Mouse (Mus musculus) ES-E14 (cell line): Measurements from ENCODE around the gene H2-Eb1. TPM values are rescaled to one million over a fixed set of nuclear protein-coding genes. Genes with fewer than 3 reads are reported as not detected.

Experiments
- DNase-seq: peaks from one replicate; pipeline ENCODE4 v3.0.0-alpha.2; 2013; ENCODE audit warnings: low read depth, low spot score
- H3K27ac ChIP-seq: 2 replicates; pipeline ENCODE4 v1.5.1; 2012; ENCODE audit warnings: low read depth, mild to moderate bottlenecking, low read length, moderate library complexity, mixed read lengths; ENCODE audit not compliant: poor library complexity, insufficient read depth, severe bottlenecking
- H3K36me3 ChIP-seq: 2 replicates; pipeline ENCODE4 v1.6.1; 2012; ENCODE audit warnings: mild to moderate bottlenecking, low read length, moderate library complexity, mixed read lengths; ENCODE audit not compliant: control insufficient read depth, poor library complexity, insufficient read depth, severe bottlenecking
- H3K4me1 ChIP-seq, 2 experiments: fragments of 150-350 bp in 1 of 2; sonication (generic) in 1 of 2; 2 replicates each; pipeline ENCODE4 v1.6.1; 2012; ENCODE audit warnings: low read length in 2 of 2, mild to moderate bottlenecking in 1 of 2, mixed read lengths in 1 of 2; ENCODE audit not compliant: control insufficient read depth in 2 of 2, insufficient read depth in 2 of 2, poor library complexity in 1 of 2
- H3K4me3 ChIP-seq, 2 experiments: fragments of 150-350 bp in 1 of 2; sonication (generic) in 1 of 2; 2 replicates each; pipeline ENCODE4 v1.5.1; 2012; ENCODE audit warnings: low read length in 2 of 2, low read depth in 1 of 2, mild to moderate bottlenecking in 1 of 2, mixed read lengths in 1 of 2; ENCODE audit not compliant: insufficient read depth in 1 of 2, poor library complexity in 1 of 2, severe bottlenecking in 1 of 2
- H3K9ac ChIP-seq: 2 replicates; pipeline ENCODE4 v1.6.1; 2012; ENCODE audit warnings: low read depth, mild to moderate bottlenecking, low read length, mixed read lengths; ENCODE audit not compliant: poor library complexity, insufficient read depth, severe bottlenecking
- H3K9me3 ChIP-seq: fragments of 150-350 bp; sonication (generic); 2 replicates; pipeline ENCODE4 v1.6.1; 2012; ENCODE audit warnings: low read depth, mild to moderate bottlenecking, low read length; ENCODE audit not compliant: control insufficient read depth, insufficient read depth
- CHD2 ChIP-seq: IDR thresholded peaks from 2 replicates; pipeline ENCODE4 v1.6.1; 2014; ENCODE audit warnings: mild to moderate bottlenecking, low read depth, low read length, inconsistent platforms
- HCFC1 ChIP-seq: IDR thresholded peaks from 2 replicates; pipeline ENCODE4 v1.6.1; 2012; ENCODE audit warnings: low read length, inconsistent platforms, borderline replicate concordance; ENCODE audit not compliant: insufficient read depth
- MAFK ChIP-seq: IDR thresholded peaks from 2 replicates; pipeline ENCODE4 v1.6.1; 2014; ENCODE audit warnings: mild to moderate bottlenecking, low read depth, low read length, inconsistent platforms; ENCODE audit not compliant: insufficient read depth
- ZC3H11A ChIP-seq: IDR thresholded peaks from 2 replicates; pipeline ENCODE4 v1.6.1; 2012; ENCODE audit warnings: low read depth, mild to moderate bottlenecking, inconsistent platforms, low read length, borderline replicate concordance
- ZNF384 ChIP-seq: IDR thresholded peaks from 2 replicates; pipeline ENCODE4 v1.6.1; 2012; ENCODE audit warnings: low read depth, low read length, inconsistent platforms
- in situ Hi-C, 2 experiments: fragments of 600-800 bp; cut with MboI; formaldehyde crosslinking; loops; one replicate each; pipeline ENCODE4 v1.15.1; 2025; ENCODE audit warnings: low sequenced_read_pairs in 2 of 2, inconsistent platforms in 1 of 2; ENCODE audit not compliant: unreplicated experiment in 2 of 2
- total RNA-seq: library from RNA; depleted of rRNA; stranded (reverse); fragments of 300-350 nt; gene quantifications from 2 replicates; pipeline ENCODE4 v1.2.3, GENCODE M21; 2012

The H2-Eb1 gene
- total RNA-seq, 1 experiment = 5.7 TPM

GRCm38 (mm10) chr17:34354539-34354938 lies 48.9 kb downstream of the H2-Eb1 start, which contains the start of gene Btnl2:
Gene Btnl2, plus strand, starts transcription at chr17:34354822.
- Histone ChIP-seq H3K36me3 (no peaks in the 10 kb centered on the region), H3K4me1 (no peaks in the 10 kb centered on the region), H3K9ac (no peak within 1 kb of the TSS), H3K9me3 (no peaks in the 10 kb centered on the region), H3K4me3 (no peak within 1 kb of the TSS), H3K27ac (no peak within 1 kb of the TSS)
- in situ Hi-C loops = no loop called here
- no peak for DNase-seq
- no peak for TF ChIP-seq CHD2
- no peak for TF ChIP-seq ZC3H11A
- TF ChIP-seq MAFK = no peak
- TF ChIP-seq HCFC1 = no peak
- TF ChIP-seq ZNF384 = no peak

GRCm38 (mm10) chr17:34354940-34355339 lies 49.3 kb downstream of the H2-Eb1 start:
- H3K27ac ChIP-seq = no peak overlapping the region
- H3K9ac ChIP-seq = no peak overlapping the region
- no peak for DNase-seq
- no peaks in the 10 kb centered on the region for H3K9me3 ChIP-seq
- H3K36me3 ChIP-seq = no peaks in the 10 kb centered on the region
- in situ Hi-C loops = no loop called here
- TF ChIP-seq ZNF384 (no peak), MAFK (no peak), ZC3H11A (no peak), HCFC1 (no peak), CHD2 (no peak)
- H3K4me1 ChIP-seq = no peaks in the 10 kb centered on the region
- H3K4me3 ChIP-seq = no peak overlapping the region

DNA sequence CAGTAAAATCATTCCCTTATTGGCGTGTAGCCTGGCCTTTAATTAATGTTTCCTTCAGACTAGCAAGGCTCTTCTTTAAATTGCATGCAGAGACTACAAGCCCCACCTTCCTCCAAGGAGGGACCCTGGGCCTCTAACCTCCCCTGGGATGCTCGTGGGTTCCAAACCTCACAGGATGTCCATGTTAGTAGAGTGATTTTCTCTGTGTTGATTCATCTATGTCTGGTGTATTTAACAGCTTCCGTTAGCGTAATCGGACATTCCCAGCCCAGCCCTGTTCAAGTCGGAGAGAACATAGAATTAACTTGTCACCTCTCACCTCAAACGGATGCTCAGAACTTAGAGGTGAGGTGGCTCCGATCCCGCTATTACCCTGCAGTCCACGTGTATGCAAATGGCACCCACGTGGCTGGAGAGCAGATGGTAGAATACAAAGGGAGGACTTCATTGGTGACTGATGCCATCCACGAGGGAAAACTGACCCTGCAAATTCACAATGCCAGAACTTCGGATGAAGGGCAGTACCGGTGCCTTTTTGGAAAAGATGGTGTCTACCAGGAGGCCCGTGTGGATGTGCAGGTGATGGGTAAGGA lies 57.4 kb downstream of the H2-Eb1 start:
- Histone ChIP-seq H3K36me3 (no peaks in the 10 kb centered on the region), H3K9ac (no peak overlapping the region), H3K4me3 (no peak overlapping the region), H3K27ac (no peak overlapping the region), H3K9me3 (no peaks in the 10 kb centered on the region), H3K4me1 (no peaks in the 10 kb centered on the region)
- TF ChIP-seq CHD2 (no peak), ZNF384 (no peak), ZC3H11A (no peak), HCFC1 (no peak), MAFK (no peak)
- in situ Hi-C loops = no loop called here
- DNase-seq = no peak

DNA sequence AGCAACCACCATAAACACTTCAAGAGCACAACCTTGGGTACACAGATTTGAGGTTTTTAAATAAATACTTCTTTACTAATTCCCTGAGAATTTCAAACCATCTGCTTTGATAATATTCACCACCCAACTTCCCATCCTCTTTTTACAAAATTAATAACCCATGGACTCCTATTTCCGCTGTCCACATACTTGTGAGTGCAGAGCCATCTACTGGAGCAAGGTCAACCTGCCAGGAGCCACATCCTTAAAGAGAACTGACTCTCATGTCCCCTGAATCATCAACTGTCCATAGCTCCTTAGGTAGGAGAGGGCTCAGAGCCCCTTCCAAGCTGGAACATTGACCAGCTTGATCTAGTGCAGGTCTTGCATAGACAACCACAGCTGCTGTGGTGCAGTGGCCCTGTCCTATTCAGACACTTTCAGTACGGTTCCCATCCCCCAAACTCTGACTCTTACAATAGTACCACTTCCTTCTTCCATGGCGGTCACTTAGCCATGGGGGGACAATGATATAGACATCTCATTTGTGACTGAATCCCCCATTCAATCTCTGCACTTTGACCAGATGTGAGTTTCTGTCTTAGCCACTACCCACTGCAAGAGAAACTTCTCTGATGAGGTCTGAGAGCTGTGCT lies 58.1 kb downstream of the H2-Eb1 start:
- TF ChIP-seq MAFK = no peak
- no peak for TF ChIP-seq ZNF384
- no peak for TF ChIP-seq CHD2
- no peak for TF ChIP-seq HCFC1
- no peak for TF ChIP-seq ZC3H11A
- no peak overlapping the region for H3K4me3 ChIP-seq
- H3K9me3 ChIP-seq = no peaks in the 10 kb centered on the region
- DNase-seq = no peak
- no peaks in the 10 kb centered on the region for H3K36me3 ChIP-seq
- no peak overlapping the region for H3K27ac ChIP-seq
- H3K9ac ChIP-seq = no peak overlapping the region
- no peaks in the 10 kb centered on the region for H3K4me1 ChIP-seq
- in situ Hi-C loops = no loop called here
